Mouse (Mus musculus) Patski (cell line): ENCODE results near the gene Dupd1. TPM values are rescaled to one million over a fixed set of nuclear protein-coding genes. Genes with fewer than 3 reads are reported as not detected.

Experiments
- ATAC-seq: fragments of 100-300 bp; one replicate; pipeline ENCODE4 v1.8.0; 2021
- CTCF ChIA-PET: fragments of 350-600 bp; sonication (Branson Sonifier 250); formaldehyde crosslinking; loops from one replicate; lab custom pipeline; 2022; ENCODE audit warnings: inconsistent platforms; lab: Charles Lee
- POLR2A ChIA-PET: fragments of 350-600 bp; sonication (Branson Sonifier 250); formaldehyde crosslinking; loops from one replicate; lab custom pipeline; 2022; ENCODE audit warnings: antibody characterized with exemption, inconsistent platforms; lab: Charles Lee
- DNase-seq: peaks from one replicate; pipeline ENCODE4 v3.0.0-alpha.2; 2011; ENCODE audit warnings: low read depth, low spot score
- H3K27me3 ChIP-seq: fragments of 371-371 bp; one replicate; pipeline ENCODE4 v1.5.1; 2021
- CTCF ChIP-seq: fragments of 100-300 bp; IDR thresholded peaks from one replicate; pipeline ENCODE4 v1.5.1; 2021
- in situ Hi-C: fragments of 300-500 bp; cut with MboI; formaldehyde crosslinking; loops from 3 replicates; pipeline ENCODE4 v1.11.1; 2018; ENCODE audit warnings: low pct_unique_long_range_greater_than_20kb, mixed read lengths
- polyA plus RNA-seq: library from polyadenylated mRNA; unstranded; gene quantifications from one replicate; pipeline ENCODE4 v1.2.3, GENCODE M21; 2021

Gene Dupd1
- polyA plus RNA-seq: not detected

DNA sequence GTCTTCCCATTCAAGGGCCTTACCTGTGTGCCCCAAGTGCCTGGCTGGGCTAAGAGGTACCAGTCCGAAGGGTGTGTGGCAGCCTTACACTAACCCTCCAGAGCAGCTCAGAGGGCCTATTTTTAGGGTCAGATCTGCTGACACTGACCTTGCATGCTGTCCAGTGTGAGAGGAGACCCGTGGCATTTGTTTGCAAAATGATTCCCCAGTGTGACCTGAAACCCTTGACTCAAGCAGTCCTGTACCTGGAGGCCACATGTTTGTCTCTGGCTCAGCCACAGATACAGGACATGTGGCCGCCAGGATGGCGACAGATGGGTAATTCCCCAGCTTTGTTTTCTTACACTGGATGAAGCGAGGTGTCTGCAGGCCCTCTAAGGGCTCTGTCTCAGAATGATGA, at the start of gene Dupd1:
Dupd1 (minus strand) TSS at position 91 of the 400 bp plus-strand sequence.
- DNase-seq: no peak
- no peaks in the 10 kb centered on the region for H3K27me3 ChIP-seq
- in situ Hi-C loops: no loop called here
- ChIA-PET CTCF (no interaction called here), POLR2A (no interaction called here)
- TF ChIP-seq CTCF: no peak
- no peak for ATAC-seq

DNA sequence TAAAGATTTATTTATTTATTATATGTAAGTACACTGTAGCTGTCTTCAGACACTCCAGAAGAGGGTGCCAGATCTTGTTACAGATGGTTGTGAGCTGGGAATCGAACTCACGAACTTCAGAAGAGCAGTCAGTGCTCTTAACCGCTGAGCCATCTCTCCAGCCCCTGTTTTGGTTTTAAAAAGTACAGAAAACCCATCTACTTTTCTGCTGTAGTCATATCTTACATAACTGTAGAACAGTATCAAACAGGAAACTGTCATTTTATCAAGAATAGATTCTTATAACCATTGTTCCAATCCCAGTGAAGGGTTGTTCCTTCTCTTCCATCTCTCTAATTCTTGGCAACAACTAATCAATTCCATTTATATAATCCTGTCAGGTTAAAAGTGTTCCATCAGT, 49.4 kb upstream of the Dupd1 start:
- DNase-seq (no peak), ATAC-seq (no peak)
- H3K27me3 ChIP-seq: no peaks in the 10 kb centered on the region
- no peak for TF ChIP-seq CTCF
- ChIA-PET CTCF (interaction anchor here (1.2 to 1.4 kb wide), 2 partner anchors 10 to 12 kb away, joined by 3 to 5 read pairs; no protein-coding TSS in a partner anchor), POLR2A (no interaction called here)
- in situ Hi-C loops: no loop called here

GRCm38 (mm10) chr14:21761560-21761959, 47.2 kb upstream of the Dupd1 start:
- in situ Hi-C loops: no loop called here
- TF ChIP-seq CTCF: no peak
- CTCF ChIA-PET: interaction anchor here (0.6 kb wide), 1 partner anchor 9 kb away, joined by 3 read pairs; no protein-coding TSS in a partner anchor
- no peaks in the 10 kb centered on the region for H3K27me3 ChIP-seq
- POLR2A ChIA-PET: no interaction called here
- DNase-seq (no peak), ATAC-seq (no peak)

- ATAC-seq (no peak), DNase-seq (no peak)
- POLR2A ChIA-PET: interaction anchor here (1.4 kb wide), 1 partner anchor 78 kb away, joined by 3 read pairs; no protein-coding TSS in a partner anchor
- CTCF ChIA-PET: interaction anchor here (1.5 to 2.4 kb wide), 3 partner anchors 10 to 21 kb away, joined by 3 to 10 read pairs (median 5); no protein-coding TSS in a partner anchor
- TF ChIP-seq CTCF: no peak
- no peaks in the 10 kb centered on the region for H3K27me3 ChIP-seq
- in situ Hi-C loops: loop anchor here (5.0 to 10.0 kb wide), 2 partner anchors 99 to 1651 kb away; no protein-coding TSS in a partner anchor
Measured at GRCm38 (mm10) chr14:21753367-21753766, 39.0 kb upstream of the Dupd1 start.

DNA sequence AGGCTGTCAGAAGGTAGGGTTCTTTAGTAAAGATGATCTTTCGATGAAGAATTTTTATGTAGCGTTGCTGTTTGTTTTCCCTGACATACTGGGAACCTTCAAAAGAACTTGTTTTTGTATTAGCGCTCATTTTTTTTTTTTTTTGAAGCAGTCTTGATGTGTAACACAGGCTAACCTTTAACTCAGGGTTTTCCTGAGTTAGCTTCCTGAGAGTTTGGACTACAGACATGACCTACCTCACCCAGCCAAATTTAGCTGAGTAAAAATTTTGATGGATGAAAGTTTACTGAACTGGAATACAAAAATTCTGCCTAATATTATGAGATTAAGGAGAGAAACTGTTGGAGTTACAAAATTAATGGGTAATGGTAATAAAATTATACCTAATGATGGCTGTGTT, 38.0 kb upstream of the Dupd1 start:
- ChIA-PET POLR2A (interaction anchor here (0.7 to 1.4 kb wide), 2 partner anchors 79 to 769 kb away, joined by 3 to 5 read pairs; no protein-coding TSS in a partner anchor), CTCF (interaction anchor here (0.8 to 2.4 kb wide), 4 partner anchors 9 to 22 kb away, joined by 3 to 10 read pairs (median 4); no protein-coding TSS in a partner anchor)
- no peak for DNase-seq
- TF ChIP-seq CTCF: no peak
- ATAC-seq: no peak
- no peaks in the 10 kb centered on the region for H3K27me3 ChIP-seq
- in situ Hi-C loops: loop anchor here (5.0 to 10.0 kb wide), 2 partner anchors 100 to 1652 kb away; no protein-coding TSS in a partner anchor

GRCm38 (mm10) chr14:21750881-21751542, 36.6 kb upstream of the Dupd1 start, which contains the start of gene Dusp13:
TSS of gene Dusp13 (minus strand) at chr14:21751181.
- DNase-seq: no peak
- no peak for TF ChIP-seq CTCF
- no peaks in the 10 kb centered on the region for H3K27me3 ChIP-seq
- CTCF ChIA-PET: interaction anchor here (1.1 to 2.4 kb wide), 4 partner anchors 9 to 97 kb away, joined by 3 to 10 read pairs (median 5); no protein-coding TSS in a partner anchor
- in situ Hi-C loops: loop anchor here (5.0 to 10.0 kb wide), 2 partner anchors 101 to 1654 kb away; no protein-coding TSS in a partner anchor
- peak; percentile 36 for ATAC-seq
- POLR2A ChIA-PET: interaction anchor here (0.5 to 1.3 kb wide), 2 partner anchors 97 to 164 kb away, joined by 3 to 5 read pairs; no protein-coding TSS in a partner anchor

DNA sequence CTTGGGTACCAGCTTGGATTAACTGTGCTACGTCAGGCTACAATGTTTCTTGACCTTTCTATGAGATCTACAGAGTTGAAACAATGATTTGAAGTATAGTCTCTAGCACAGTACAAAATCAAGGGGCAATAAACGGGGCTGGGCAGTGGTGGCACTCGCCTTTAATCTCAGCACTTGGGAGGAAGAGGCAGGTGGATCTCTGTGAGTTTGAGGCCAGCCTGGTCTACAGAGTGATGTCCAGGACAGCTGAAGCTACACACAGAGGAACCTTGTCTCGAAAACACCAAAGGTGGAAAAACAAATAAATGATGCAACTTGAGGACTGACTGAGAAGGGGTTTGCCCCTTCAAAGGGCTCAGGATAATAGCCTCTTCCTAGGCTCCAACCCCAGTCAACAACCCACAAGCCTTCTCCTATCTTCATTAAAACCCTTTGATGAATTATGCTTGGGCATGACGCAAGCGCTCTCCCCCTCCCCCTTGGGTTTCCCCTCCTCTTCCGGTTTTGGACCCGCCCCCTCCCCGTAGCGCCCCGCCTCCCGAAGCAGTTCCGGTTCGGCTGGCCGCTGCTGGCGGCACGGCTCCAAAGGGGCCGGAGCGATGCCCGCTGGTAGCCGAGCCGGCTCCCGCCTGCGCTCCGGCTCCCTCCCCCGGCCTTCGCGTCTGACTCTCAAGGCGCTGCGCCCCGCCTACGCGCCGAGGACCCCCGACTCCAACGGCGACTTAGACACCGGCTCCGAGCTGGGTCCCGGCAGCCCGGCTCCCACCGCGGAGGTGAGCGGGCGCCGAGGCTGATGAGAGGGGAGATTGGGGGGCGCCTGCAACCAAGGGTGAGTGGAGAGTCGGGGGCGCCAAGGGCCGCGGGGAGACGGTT, 35.9 kb upstream of the Dupd1 start, which contains the start of gene Samd8:
Samd8 (plus strand) TSS at position 524 of the 873 bp plus-strand sequence.
- ATAC-seq (peak; percentile 81), DNase-seq (peak; percentile 41)
- no peak for TF ChIP-seq CTCF
- in situ Hi-C loops: loop anchor here (5.0 to 10.0 kb wide), 2 partner anchors 102 to 1655 kb away; no protein-coding TSS in a partner anchor
- POLR2A ChIA-PET: no interaction called here
- CTCF ChIA-PET: interaction anchor here (0.5 to 1.6 kb wide), 4 partner anchors 13 to 488 kb away, joined by 3 to 6 read pairs (median 4); no protein-coding TSS in a partner anchor
- H3K27me3 ChIP-seq: no peaks in the 10 kb centered on the region

GRCm38 (mm10) chr14:21748142-21748870, 33.9 kb upstream of the Dupd1 start:
- H3K27me3 ChIP-seq: no peaks in the 10 kb centered on the region
- DNase-seq (no peak), ATAC-seq (no peak)
- no peak for TF ChIP-seq CTCF
- ChIA-PET CTCF (interaction anchor here (1.0 to 1.2 kb wide), 2 partner anchors 88 to 162 kb away, joined by 3 read pairs; no protein-coding TSS in a partner anchor), POLR2A (no interaction called here)
- in situ Hi-C loops: no loop called here

GRCm38 (mm10) chr14:21747436-21748141, 33.2 kb upstream of the Dupd1 start:
- no peak for TF ChIP-seq CTCF
- ATAC-seq (no peak), DNase-seq (no peak)
- H3K27me3 ChIP-seq: no peaks in the 10 kb centered on the region
- ChIA-PET CTCF (interaction anchor here (0.9 to 1.2 kb wide), 4 partner anchors 73 to 611 kb away, joined by 3 to 4 read pairs (median 3); no protein-coding TSS in a partner anchor), POLR2A (no interaction called here)
- in situ Hi-C loops: no loop called here
